Mouse (Mus musculus) heart, adult 11 months (tissue): ENCODE results near the gene H2-Ob.

Experiments used
- DNase-seq: peaks from one replicate; pipeline ENCODE4 v3.0.0; 2022

The H2-Ob gene

GRCm38 (mm10) chr17:34238706-34239105 is at the start of gene H2-Ob:
Gene H2-Ob (plus strand): TSS chr17:34238903.
- peak; percentile 94 for DNase-seq

GRCm38 (mm10) chr17:34188986-34189385 is 49.7 kb upstream of the H2-Ob start:
- peak; percentile 88 for DNase-seq

GRCm38 (mm10) chr17:34192852-34193251 is 45.9 kb upstream of the H2-Ob start:
- DNase-seq, result peak; percentile 86

- DNase-seq, result peak; percentile 85
These were observed 45.2 kb upstream of the H2-Ob start for GRCm38 (mm10) chr17:34193468-34193867.

- DNase-seq, result no peak
These were observed 44.0 kb upstream of the H2-Ob start for GRCm38 (mm10) chr17:34194723-34195122.

- peak; percentile 92 for DNase-seq
These were observed 42.2 kb upstream of the H2-Ob start for GRCm38 (mm10) chr17:34196491-34196890.

GRCm38 (mm10) chr17:34196941-34197894 is 41.5 kb upstream of the H2-Ob start, which contains the start of gene Psmb8:
Gene Psmb8 (plus strand): TSS chr17:34197721.
- peak; percentile 99 for DNase-seq

GRCm38 (mm10) chr17:34197904-34198520 is 40.7 kb upstream of the H2-Ob start:
- DNase-seq, result peak; percentile 99

GRCm38 (mm10) chr17:34198521-34198912 is 40.2 kb upstream of the H2-Ob start:
- no peak for DNase-seq

- DNase-seq, result peak; percentile 91
These were observed 39.6 kb upstream of the H2-Ob start for GRCm38 (mm10) chr17:34199050-34199619.

GRCm38 (mm10) chr17:34200047-34200446 is 38.7 kb upstream of the H2-Ob start:
- no peak for DNase-seq

GRCm38 (mm10) chr17:34200772-34201505 is 37.8 kb upstream of the H2-Ob start:
- DNase-seq, result no peak

- peak; percentile 87 for DNase-seq
These were observed 37.1 kb upstream of the H2-Ob start for GRCm38 (mm10) chr17:34201506-34202055.

GRCm38 (mm10) chr17:34202760-34203442 is 35.8 kb upstream of the H2-Ob start:
- DNase-seq, result peak; percentile 83

GRCm38 (mm10) chr17:34203444-34203843 is 35.3 kb upstream of the H2-Ob start, which contains the start of gene Tap2:
Gene Tap2 (plus strand): TSS chr17:34203527.
- peak; percentile 93 for DNase-seq

GRCm38 (mm10) chr17:34204303-34205010 is 34.2 kb upstream of the H2-Ob start:
- peak; percentile 99 for DNase-seq

GRCm38 (mm10) chr17:34205021-34205745 is 33.5 kb upstream of the H2-Ob start:
- DNase-seq, result peak; percentile 95

- peak; percentile 95 for DNase-seq
These were observed 32.9 kb upstream of the H2-Ob start for GRCm38 (mm10) chr17:34205746-34206176.

GRCm38 (mm10) chr17:34206731-34207130 is 32.0 kb upstream of the H2-Ob start:
- DNase-seq, result peak; percentile 91

GRCm38 (mm10) chr17:34207456-34207855 is 31.2 kb upstream of the H2-Ob start:
- peak; percentile 91 for DNase-seq
